Mouse (Mus musculus) lung, adult 2 months (tissue): ENCODE measurements around the gene Cops7a.

Experiments used
- CTCF ChIP-seq: fragments of 200-500 bp; IDR thresholded peaks from 2 replicates; pipeline ENCODE4 v1.5.1; 2011; ENCODE audit warnings: mild to moderate bottlenecking, low read length, control low read depth; ENCODE audit not compliant: insufficient read depth
- POLR2A ChIP-seq: fragments of 200-500 bp; IDR thresholded peaks from 2 replicates; pipeline ENCODE4 v1.6.1; 2011; ENCODE audit warnings: low read depth, mild to moderate bottlenecking, control low read depth, low read length, borderline replicate concordance; ENCODE audit errors: extremely low read depth

DNA sequence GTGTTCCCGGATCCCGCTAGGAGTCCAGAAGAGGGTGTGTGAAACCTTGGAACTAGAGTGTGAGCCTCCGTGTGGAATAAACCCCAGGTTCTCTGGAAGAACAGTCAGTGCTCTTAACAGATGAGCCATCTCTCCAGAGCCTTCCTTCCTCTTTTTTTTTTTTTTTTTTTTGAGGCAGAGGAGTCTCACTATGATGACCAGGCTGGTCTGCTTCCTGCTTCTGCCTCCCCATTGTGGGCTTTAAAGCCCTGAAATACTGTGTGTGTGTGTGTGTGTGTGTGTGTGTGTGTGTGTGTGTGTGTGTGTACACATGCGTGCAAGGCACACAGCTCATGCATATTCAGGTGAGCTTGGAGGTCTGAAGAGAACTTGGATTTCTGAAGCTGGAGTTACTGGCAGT is 43.8 kb downstream of the Cops7a start:
- TF ChIP-seq POLR2A (no peak), CTCF (no peak)
